ENCODE assay signal across 9 mouse cellular contexts in the genomic region with DNA sequence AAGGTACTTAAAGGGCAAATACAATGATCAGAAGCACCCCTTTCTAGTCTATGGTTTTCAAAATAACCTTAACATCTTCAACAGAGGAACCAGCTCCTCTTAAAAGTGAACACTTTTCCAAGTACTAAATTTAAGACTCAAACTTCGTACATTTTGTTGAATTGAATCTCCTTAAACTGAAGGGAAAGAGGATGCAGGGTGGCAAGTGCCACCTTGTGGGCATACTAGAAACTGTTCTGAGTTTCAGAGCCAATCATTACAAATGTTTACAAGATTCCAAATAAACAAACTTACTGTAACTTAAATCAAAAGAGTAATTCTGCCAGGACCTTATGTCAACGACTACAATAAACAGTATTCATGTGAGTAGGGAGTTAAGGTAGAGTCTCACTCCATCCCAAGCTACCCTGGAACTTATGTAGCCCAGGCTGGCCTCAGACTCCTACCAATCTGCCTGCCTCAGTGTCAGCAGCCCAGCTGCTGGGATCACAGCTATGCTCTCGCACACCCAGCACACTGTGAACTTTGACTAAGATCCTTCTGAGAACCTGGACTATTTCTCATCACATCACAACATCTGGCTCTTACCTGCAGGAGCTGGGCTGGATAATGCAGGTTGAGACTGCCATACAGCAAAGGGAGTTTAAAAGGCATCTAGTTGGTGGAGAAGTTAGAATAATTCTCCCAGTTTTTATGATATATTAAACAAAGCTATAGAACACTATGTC. TPM values are rescaled to one million over a fixed set of nuclear protein-coding genes. Genes with fewer than 3 reads are reported as not detected.
DNase-seq lines count a peak whose midpoint lies in the region; ATAC-seq lines count a peak whose summit lies in the region.
"Had no signal": no experiment of that assay in that cellular context is flagged by ENCODE, and none has a peak within 500 bp of the region (broad histone marks: within the 10 kb centered on the region; RNA-seq: fewer than 3 reads in every experiment).

No protein-coding gene starts in this region.

- H3K27me3 ChIP-seq in lung, embryonic 15.5 days = no peaks in the 10 kb centered on the region
- H3K27me3 ChIP-seq: heart, embryonic 15.5 days had no signal

- H3K4me3 ChIP-seq in lung, embryonic 15.5 days = no peak overlapping the region
- H3K4me3 ChIP-seq: heart, embryonic 15.5 days had no signal

- no peak overlapping the region for H3K9ac ChIP-seq in lung, embryonic 15.5 days
- H3K9ac ChIP-seq: heart, embryonic 15.5 days had no signal

- peak; percentile 13 for DNase-seq in cerebellum, adult 8-10 months
- peak; percentile 59 for DNase-seq in layer of hippocampus, adult 11-12 months (ENCODE audit: low spot score)
- DNase-seq in layer of hippocampus, adult 8-10 months (ENCODE audit: low spot score in 2 of 2) = no peak
- DNase-seq in adipocyte (ENCODE audit: low spot score) = peak; percentile 63
- no peak for DNase-seq in T-cell, adult 2 months (ENCODE audit: low spot score)

- H3K27ac ChIP-seq in lung, embryonic 15.5 days = no peak overlapping the region
- H3K27ac ChIP-seq: heart, embryonic 15.5 days had no signal

- H3K4me1 ChIP-seq in lung, embryonic 15.5 days = peaks cover 13% of the 10 kb centered on the region; the same call in 1 of the 2 replicates

- 41% methylated on average over 3 of the region's 3 CpGs for WGBS in lung, embryonic 15.5 days

- H3K9me3 ChIP-seq in lung, embryonic 15.5 days = no peaks in the 10 kb centered on the region
- H3K9me3 ChIP-seq: heart, embryonic 15.5 days had no signal

- H3K4me2 ChIP-seq in lung, embryonic 15.5 days = no peak overlapping the region
- H3K4me2 ChIP-seq: heart, embryonic 15.5 days had no signal

- ATAC-seq in cerebellum, adult (ENCODE audit: insufficient number of reproducible peaks, low FRiP score, low TSS enrichment) = no peak
- ATAC-seq in lung, embryonic 15.5 days (ENCODE audit: borderline replicate concordance, extremely low read depth, low FRiP score, low TSS enrichment) = 0 out of 2 replicates have a peak, but pooled peaks have one; percentile 27
- ATAC-seq in inflammation-experienced regulatory T-cells, adult 6 months = no peak

- no peaks in the 10 kb centered on the region for H3K36me3 ChIP-seq in lung, embryonic 15.5 days
- H3K36me3 ChIP-seq: heart, embryonic 15.5 days had no signal

RNA-seq across cellular contexts. Expression of a gene that starts 29.3 kb away (rescaled TPM):
- total RNA-seq in layer of hippocampus, adult 8-10 months (2022) = 1,000 to 10,000 TPM; 1,425 to 1,608 (median 1,542) TPM
- polyA plus RNA-seq in lung, embryonic 15.5 days (2015; fragmentation: Nextera tagmentation; extraction: Ambion mirVana) = 58.4 and 60.8 TPM in 2 replicates
- 1 to 10 TPM in 2 of 3 experiments, under 1 TPM in 1; 0.57 to 4.3 (median 2.3) TPM for polyA plus RNA-seq in inflammation-experienced regulatory T-cells, adult 6 months (2017; shearing (Covaris generic))

Comparison
In these comparisons a context has a peak if more than half of its experiments do, and no peak if none do; other contexts are left out.
1. DNase-seq: peak in cerebellum, adult 8-10 months (single experiment), layer of hippocampus, adult 11-12 months (single experiment) and adipocyte (single experiment); none in layer of hippocampus, adult 8-10 months (0 of 2) and T-cell, adult 2 months (single experiment).
2. RNA of a gene that starts 29.3 kb away (polyA plus RNA-seq): 58.4 to 60.8 TPM in lung, embryonic 15.5 days; 0.57 to 4.3 TPM in inflammation-experienced regulatory T-cells, adult 6 months; every median in the first group is over 10 times any median in the second.